Mouse (Mus musculus) bone marrow, adult 2 months (tissue): ENCODE measurements around the gene Card14.
"Not testable (repeated sequence)": the region's sequence is repeated elsewhere in the genome, so short reads cannot be mapped to it uniquely, and the experiment has no call there.

ENCODE experiments used
- CTCF ChIP-seq: fragments of 200-500 bp; IDR thresholded peaks from 2 replicates; pipeline ENCODE4 v1.5.1; 2011; ENCODE audit warnings: low read length, control low read depth; ENCODE audit not compliant: control insufficient read depth, insufficient read depth
- POLR2A ChIP-seq: fragments of 200-500 bp; IDR thresholded peaks from 2 replicates; pipeline ENCODE4 v1.6.1; 2011; ENCODE audit warnings: low read depth, mild to moderate bottlenecking, control low read depth, low read length, borderline replicate concordance; ENCODE audit not compliant: control insufficient read depth

DNA sequence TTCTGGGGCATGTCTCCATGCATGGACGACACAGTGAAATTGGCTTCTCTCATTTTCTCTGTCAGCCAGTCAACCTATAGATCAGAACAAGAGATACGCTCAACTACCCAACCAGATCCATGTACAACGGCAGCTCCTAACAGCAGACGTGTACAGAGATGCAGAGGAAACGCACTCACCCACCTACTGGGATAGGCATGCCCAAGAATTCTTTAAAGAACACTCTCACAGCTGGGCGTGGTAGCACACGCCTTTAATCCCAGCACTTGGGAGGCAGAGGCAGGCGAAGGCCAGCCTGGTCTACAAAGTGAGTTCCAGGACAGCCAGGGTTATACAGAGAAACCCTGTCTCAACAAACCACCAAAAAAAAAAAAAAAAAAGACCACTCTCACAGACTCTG is 14.7 kb upstream of the Card14 start:
- TF ChIP-seq CTCF, POLR2A: not testable (repeated sequence)
